Mouse (Mus musculus) stomach, embryonic 14.5 days (tissue): ENCODE results near the gene Psmd11. TPM values are rescaled to one million over a fixed set of nuclear protein-coding genes. Genes with fewer than 3 reads are reported as not detected.

Source experiments
- ATAC-seq: fragments of 200-750 bp; cut with Nextera tagmentation; 2 replicates; pipeline ENCODE4 v1.8.0; 2017; ENCODE audit warnings: low read depth, moderate TSS enrichment; ENCODE audit not compliant: insufficient number of reproducible peaks, insufficient read depth, low FRiP score
- H3K27ac ChIP-seq: fragments of 300-500 bp; sonication (generic); 2 replicates; pipeline ENCODE4 v1.5.1; 2014; ENCODE audit warnings: mild to moderate bottlenecking, low read length, moderate library complexity, mixed read lengths
- H3K27me3 ChIP-seq: fragments of 300-500 bp; sonication (generic); 2 replicates; pipeline ENCODE4 v1.6.1; 2014; ENCODE audit warnings: low read length, control low read depth, mixed read lengths; ENCODE audit not compliant: control insufficient read depth, insufficient read depth
- H3K36me3 ChIP-seq: fragments of 300-500 bp; sonication (generic); 2 replicates; pipeline ENCODE4 v1.6.1; 2014; ENCODE audit warnings: mild to moderate bottlenecking, control low read depth, low read length, moderate library complexity, mixed read lengths; ENCODE audit not compliant: control insufficient read depth, insufficient read depth
- H3K4me1 ChIP-seq: fragments of 300-500 bp; sonication (generic); 2 replicates; pipeline ENCODE4 v1.6.1; 2014; ENCODE audit warnings: low read length, control low read depth, mixed read lengths; ENCODE audit not compliant: control insufficient read depth, insufficient read depth
- H3K4me2 ChIP-seq: fragments of 300-500 bp; sonication (generic); replicated peaks from 2 replicates; pipeline ENCODE4 v1.6.1; 2014; ENCODE audit warnings: low read depth, low read length, control low read depth
- H3K4me3 ChIP-seq: fragments of 300-500 bp; sonication (generic); 2 replicates; pipeline ENCODE4 v1.5.1; 2014; ENCODE audit warnings: low read depth, low read length, control low read depth
- H3K9ac ChIP-seq: fragments of 300-500 bp; sonication (generic); replicated peaks from 2 replicates; pipeline ENCODE4 v1.6.1; 2014; ENCODE audit warnings: low read depth, mild to moderate bottlenecking, control low read depth, low read length, moderate library complexity, mixed read lengths
- H3K9me3 ChIP-seq: fragments of 300-500 bp; sonication (generic); 2 replicates; pipeline ENCODE4 v1.6.1; 2016; ENCODE audit warnings: low read depth, low read length, control low read depth; ENCODE audit not compliant: control insufficient read depth
- WGBS: fragments of 180-500 bp; shearing (Covaris S2); extraction: QIAGEN DNeasy Blood & Tissue Kit; methylation state at CpG from one replicate; pipeline ENCODE4 v1.1.7; 2014; 5-methylcytosine and 5-hydroxymethylcytosine counted together
- polyA plus RNA-seq: library from polyadenylated mRNA; unstranded; fragments of >200 nt; fragmentation: Nextera tagmentation; extraction: Ambion mirVana; gene quantifications from 2 replicates; pipeline ENCODE4 v1.2.1, GENCODE M21; 2014

Gene Psmd11
- polyA plus RNA-seq, 1 experiment from 2014 or later = 278 TPM

DNA sequence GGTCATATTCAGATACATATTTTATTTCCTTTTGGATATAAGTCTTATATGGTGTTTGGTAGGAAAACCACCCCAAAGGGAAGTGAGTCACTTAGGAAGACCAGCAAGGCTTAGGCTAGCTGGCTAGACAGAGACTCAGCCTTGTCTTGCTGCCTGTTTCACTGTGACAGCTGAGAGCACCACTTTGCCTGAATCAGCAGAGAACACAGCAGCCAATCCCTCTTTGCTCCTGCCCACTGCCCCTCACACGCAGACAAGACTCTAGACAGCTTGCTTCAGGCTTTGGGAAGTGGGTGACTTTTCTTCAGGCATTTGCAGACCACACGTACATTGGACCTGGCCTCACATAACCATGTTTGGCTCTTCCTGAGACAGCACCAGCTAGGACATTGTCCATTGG lies 92.7 kb downstream of the Psmd11 start:
- Histone ChIP-seq H3K9me3 (no peaks in the 10 kb centered on the region), H3K9ac (no peak overlapping the region), H3K4me3 (no peak overlapping the region), H3K27me3 (no peaks in the 10 kb centered on the region), H3K36me3 (no peaks in the 10 kb centered on the region), H3K4me1 (0 out of 2 replicates have a peak, but pooled peaks cover 6% of the 10 kb centered on the region), H3K4me2 (no peak overlapping the region), H3K27ac (no peak overlapping the region)
- ATAC-seq = no peak
- 72% methylated on average over 2 of the region's 2 CpGs for WGBS

Other genes starting within 250 kb of the Psmd11 start
- 8.4 TPM in 2 replicates for gene Rnf135, start 244.8 kb upstream of the Psmd11 start, polyA plus RNA-seq
- gene Rhot1, start 219.6 kb upstream of the Psmd11 start, polyA plus RNA-seq = 50.7 and 55.2 TPM in 2 replicates
- gene Rhbdl3, start 127.7 kb upstream of the Psmd11 start, polyA plus RNA-seq = 3.3 and 3.7 TPM in 2 replicates
- gene 5730455P16Rik, start 50.6 kb upstream of the Psmd11 start, polyA plus RNA-seq = 22.2 and 23.0 TPM in 2 replicates
- 270 and 271 TPM in 2 replicates for gene Zfp207, start 45.3 kb upstream of the Psmd11 start, polyA plus RNA-seq
- 2.0 TPM in 2 replicates for gene Cdk5r1, start 48.4 kb downstream of the Psmd11 start, polyA plus RNA-seq